Mouse (Mus musculus) lung, adult 2 months (tissue): ENCODE results near the gene Prkg1. TPM values are rescaled to one million over a fixed set of nuclear protein-coding genes. Genes with fewer than 3 reads are reported as not detected.
A peak's percentile ranks its signal among the peaks of the same experiment; 100 is the strongest.
"Not testable (repeated sequence)": the region's sequence is repeated elsewhere in the genome, so short reads cannot be mapped to it uniquely, and the experiment has no call there.

Experiments
- DNase-seq: peaks from one replicate; pipeline ENCODE4 v3.0.0; 2022
- H3K4me1 ChIP-seq: fragments of 200-500 bp; 2 replicates; pipeline ENCODE4 v1.6.1; 2011; ENCODE audit warnings: low read length; ENCODE audit not compliant: control insufficient read depth, insufficient read depth
- H3K4me3 ChIP-seq: fragments of 200-500 bp; replicated peaks from 2 replicates; pipeline ENCODE3; 2011; ENCODE audit warnings: low read depth, mild to moderate bottlenecking, control low read depth, low read length; ENCODE audit errors: extremely low read depth
- CTCF ChIP-seq: fragments of 200-500 bp; IDR thresholded peaks from 2 replicates; pipeline ENCODE4 v1.5.1; 2011; ENCODE audit warnings: mild to moderate bottlenecking, low read length, control low read depth; ENCODE audit not compliant: insufficient read depth
- POLR2A ChIP-seq: fragments of 200-500 bp; IDR thresholded peaks from 2 replicates; pipeline ENCODE4 v1.6.1; 2011; ENCODE audit warnings: low read depth, mild to moderate bottlenecking, control low read depth, low read length, borderline replicate concordance; ENCODE audit errors: extremely low read depth
- WGBS: fragments of 180-500 bp; shearing (Covaris S2); methylation state at CpG from one replicate; pipeline ENCODE4 v1.1.7; 2018; 5-methylcytosine and 5-hydroxymethylcytosine counted together
- polyA plus RNA-seq: library from polyadenylated mRNA; depleted of rRNA; stranded (reverse); fragments of >200 nt; gene quantifications from 2 replicates; pipeline ENCODE4 v1.2.3, GENCODE M21; 2012

Gene Prkg1
- polyA plus RNA-seq, 1 experiment = 6.0 TPM

GRCm38 (mm10) chr19:31424319-31424718 lies 340.5 kb downstream of the Prkg1 start:
- TF ChIP-seq POLR2A = no peak
- no peak for TF ChIP-seq CTCF
- Histone ChIP-seq H3K4me3 (no peak overlapping the region), H3K4me1 (no peaks in the 10 kb centered on the region; the same call in 1 of the 2 replicates)
- DNase-seq = no peak
- 56% methylated on average over 5 of the region's 5 CpGs for WGBS

GRCm38 (mm10) chr19:31413571-31413970 lies 351.3 kb downstream of the Prkg1 start:
- WGBS = 74% methylated on average over 7 of the region's 7 CpGs
- no peak for TF ChIP-seq POLR2A
- TF ChIP-seq CTCF = no peak
- no peak overlapping the region for H3K4me3 ChIP-seq
- DNase-seq = no peak
- no peaks in the 10 kb centered on the region for H3K4me1 ChIP-seq

- no peak for TF ChIP-seq POLR2A
- no peak for TF ChIP-seq CTCF
- Histone ChIP-seq H3K4me1 (no peaks in the 10 kb centered on the region), H3K4me3 (no peak overlapping the region)
- DNase-seq = no peak
- 59% methylated on average over 1 of the region's 1 CpGs for whole genome bisulfite sequencing
Measured at GRCm38 (mm10) chr19:31396096-31396495, 368.7 kb downstream of the Prkg1 start.

DNA sequence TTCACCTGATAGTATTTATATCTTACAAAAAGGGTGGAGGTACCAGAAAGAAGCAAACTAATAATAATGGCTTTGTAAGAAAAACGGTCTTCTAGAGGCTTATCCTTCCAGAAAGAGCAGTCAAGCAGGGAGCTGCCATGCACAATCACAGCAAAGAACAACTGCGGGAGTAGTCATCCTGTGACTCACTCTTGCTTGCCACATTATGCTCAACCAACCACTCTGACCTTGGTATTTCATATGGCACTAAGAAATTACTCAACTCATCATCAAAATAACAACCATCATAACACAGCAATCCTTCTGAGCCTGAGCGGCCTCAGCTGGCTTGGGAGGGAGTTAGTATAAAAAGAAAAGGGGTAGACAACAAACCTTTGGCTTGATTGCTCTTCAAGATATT lies 379.5 kb downstream of the Prkg1 start:
- Histone ChIP-seq H3K4me3 (no peak overlapping the region), H3K4me1 (no peaks in the 10 kb centered on the region)
- TF ChIP-seq CTCF = no peak
- TF ChIP-seq POLR2A = no peak
- DNase-seq = no peak
- 84% methylated on average over 3 of the region's 3 CpGs for WGBS

- WGBS = 54% methylated on average over 5 of the region's 5 CpGs
- TF ChIP-seq POLR2A (no peak), CTCF (no peak)
- Histone ChIP-seq H3K4me1 (no peaks in the 10 kb centered on the region), H3K4me3 (no peak overlapping the region)
- DNase-seq = no peak
Measured at GRCm38 (mm10) chr19:31383881-31384280, 381.0 kb downstream of the Prkg1 start.

GRCm38 (mm10) chr19:31370106-31370505 lies 394.7 kb downstream of the Prkg1 start:
- Histone ChIP-seq H3K4me3 (no peak overlapping the region), H3K4me1 (no peaks in the 10 kb centered on the region; the same call in 1 of the 2 replicates)
- no peak for DNase-seq
- TF ChIP-seq CTCF (no peak), POLR2A (no peak)
- 35% methylated on average over 1 of the region's 1 CpGs for WGBS

DNA sequence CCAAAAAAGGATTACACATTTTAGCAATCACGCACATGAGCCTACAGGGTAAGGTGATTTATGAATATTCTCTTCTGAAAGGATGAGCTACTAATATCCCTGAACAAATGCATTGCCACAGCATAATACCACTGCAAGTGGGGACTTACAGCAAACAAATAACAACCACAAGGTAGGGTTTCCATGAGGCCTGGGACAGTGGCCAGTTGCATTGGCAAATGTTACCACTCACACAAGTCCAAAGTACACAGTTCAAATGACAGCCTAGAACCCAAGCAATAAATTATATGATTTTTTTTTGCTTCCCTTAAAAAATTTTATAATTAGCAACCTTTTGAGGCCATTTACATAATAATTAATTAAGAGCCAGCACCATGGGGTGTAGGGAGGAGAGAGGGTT lies 395.7 kb downstream of the Prkg1 start:
- no peak for DNase-seq
- Histone ChIP-seq H3K4me3 (no peak overlapping the region), H3K4me1 (no peaks in the 10 kb centered on the region; the same call in 1 of the 2 replicates)
- TF ChIP-seq CTCF (no peak), POLR2A (no peak)
- 65% methylated on average over 1 of the region's 1 CpGs for WGBS

GRCm38 (mm10) chr19:31362051-31362450 lies 402.8 kb downstream of the Prkg1 start:
- 51% methylated on average over 4 of the region's 4 CpGs for WGBS
- TF ChIP-seq POLR2A (no peak), CTCF (no peak)
- no peak overlapping the region for H3K4me3 ChIP-seq

GRCm38 (mm10) chr19:31361575-31361974 lies 403.3 kb downstream of the Prkg1 start:
- TF ChIP-seq POLR2A (no peak), CTCF (no peak)
- DNase-seq = no peak
- H3K4me1 ChIP-seq = peaks cover 13% of the 10 kb centered on the region
- WGBS = 32% methylated on average over 5 of the region's 5 CpGs
- no peak overlapping the region for H3K4me3 ChIP-seq

More at GRCm38 (mm10) chr19:31362051-31362450, 402.8 kb downstream of the Prkg1 start:
- H3K4me1 ChIP-seq = peaks cover 13% of the 10 kb centered on the region
- DNase-seq = no peak

DNA sequence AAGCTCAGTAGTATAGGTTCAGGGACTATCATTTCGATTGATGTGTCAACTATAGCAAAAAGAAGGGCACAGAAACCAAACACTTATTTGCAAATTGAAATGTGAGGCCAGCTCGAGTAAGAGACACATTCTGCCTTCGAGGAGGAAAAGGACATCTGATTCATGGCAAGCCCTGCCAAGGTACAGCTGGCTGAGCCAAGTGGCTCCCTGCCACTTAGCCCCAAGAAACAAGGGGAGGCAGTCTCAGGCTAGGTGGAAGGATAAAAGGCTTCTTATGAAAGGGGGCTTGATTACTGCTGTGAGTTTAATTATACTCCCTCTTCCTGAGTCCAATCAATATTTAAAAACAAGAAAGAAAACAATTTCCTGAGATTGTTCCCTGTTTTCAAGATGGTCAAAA lies 403.7 kb downstream of the Prkg1 start:
- TF ChIP-seq POLR2A = no peak
- no peak for TF ChIP-seq CTCF
- no peak overlapping the region for H3K4me3 ChIP-seq
- peaks cover 13% of the 10 kb centered on the region for H3K4me1 ChIP-seq
- DNase-seq = peak; percentile 24
- WGBS = 17% methylated on average over 3 of the region's 3 CpGs

GRCm38 (mm10) chr19:31354959-31355358 lies 409.9 kb downstream of the Prkg1 start:
- H3K4me1 ChIP-seq = peaks cover 5% of the 10 kb centered on the region
- H3K4me3 ChIP-seq = no peak overlapping the region
- no peak for DNase-seq
- TF ChIP-seq CTCF (no peak), POLR2A (no peak)
- 50% methylated on average over 1 of the region's 1 CpGs for WGBS

GRCm38 (mm10) chr19:31352784-31353183 lies 412.0 kb downstream of the Prkg1 start:
- not testable (repeated sequence) for DNase-seq, H3K4me3 ChIP-seq, H3K4me1 ChIP-seq
